Mouse (Mus musculus) limb, embryonic 10.5 days (tissue): ENCODE results near the gene Gm20517. TPM values are rescaled to one million over a fixed set of nuclear protein-coding genes. Genes with fewer than 3 reads are reported as not detected.

Experiments used
- DNase-seq: peaks from one replicate; pipeline ENCODE4 v3.0.0-alpha.2; 2017; ENCODE audit warnings: low spot score
- H3K27ac ChIP-seq: fragments of 300-500 bp; sonication (generic); 2 replicates; pipeline ENCODE4 v1.5.1; 2016; ENCODE audit warnings: mild to moderate bottlenecking
- H3K27me3 ChIP-seq: fragments of 300-500 bp; sonication (generic); 2 replicates; pipeline ENCODE4 v1.6.1; 2016; ENCODE audit warnings: low read depth, mild to moderate bottlenecking; ENCODE audit not compliant: poor library complexity, severe bottlenecking
- H3K36me3 ChIP-seq: fragments of 300-500 bp; sonication (generic); 2 replicates; pipeline ENCODE4 v1.6.1; 2016; ENCODE audit warnings: mild to moderate bottlenecking, moderate library complexity
- H3K4me1 ChIP-seq: fragments of 300-500 bp; sonication (generic); 2 replicates; pipeline ENCODE4 v1.6.1; 2016
- H3K4me3 ChIP-seq: fragments of 300-500 bp; sonication (generic); 2 replicates; pipeline ENCODE4 v1.5.1; 2016; ENCODE audit warnings: mild to moderate bottlenecking, moderate library complexity
- H3K9me3 ChIP-seq: fragments of 300-500 bp; sonication (generic); replicated peaks from 2 replicates; pipeline ENCODE4 v1.6.1; 2016; ENCODE audit warnings: mild to moderate bottlenecking
- WGBS: fragments of 180-500 bp; shearing (Covaris S2); methylation state at CpG from one replicate; pipeline ENCODE4 v1.1.7; 2016; 5-methylcytosine and 5-hydroxymethylcytosine counted together
- polyA plus RNA-seq: library from polyadenylated mRNA; unstranded; fragments of >200 nt; fragmentation: Nextera tagmentation; extraction: Ambion mirVana; gene quantifications from 2 replicates; pipeline ENCODE4 v1.2.1, GENCODE M21; 2016

The Gm20517 gene
- polyA plus RNA-seq, 1 experiment from 2014 or later = 0.81 TPM

DNA sequence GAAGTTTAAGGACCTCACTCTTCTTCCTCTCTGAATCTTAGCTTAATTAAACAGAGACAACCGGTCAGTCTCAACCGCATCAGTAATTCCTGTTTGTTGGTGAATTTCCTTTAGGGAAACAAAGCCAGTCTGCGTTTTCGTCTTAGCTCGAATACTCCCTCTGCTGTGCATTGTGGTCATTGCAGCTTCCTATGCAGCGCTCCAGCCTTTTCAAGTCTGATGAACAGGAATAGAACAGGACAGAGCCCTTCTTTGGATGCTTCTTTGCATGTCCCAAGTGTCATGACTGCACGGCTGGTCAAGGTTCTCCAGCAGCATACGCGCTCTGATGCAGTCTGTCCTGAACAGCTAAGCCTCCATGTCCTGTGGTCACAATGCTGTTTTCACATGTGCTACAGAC lies 65.2 kb downstream of the Gm20517 start:
- Histone ChIP-seq H3K4me1 (peaks cover 26% of the 10 kb centered on the region), H3K4me3 (no peak overlapping the region), H3K27me3 (peaks cover 18% of the 10 kb centered on the region), H3K9me3 (no peaks in the 10 kb centered on the region), H3K36me3 (peaks cover 52% of the 10 kb centered on the region), H3K27ac (no peak overlapping the region)
- WGBS = 24% methylated on average over 9 of the region's 9 CpGs
- peak; percentile 69 for DNase-seq

DNA sequence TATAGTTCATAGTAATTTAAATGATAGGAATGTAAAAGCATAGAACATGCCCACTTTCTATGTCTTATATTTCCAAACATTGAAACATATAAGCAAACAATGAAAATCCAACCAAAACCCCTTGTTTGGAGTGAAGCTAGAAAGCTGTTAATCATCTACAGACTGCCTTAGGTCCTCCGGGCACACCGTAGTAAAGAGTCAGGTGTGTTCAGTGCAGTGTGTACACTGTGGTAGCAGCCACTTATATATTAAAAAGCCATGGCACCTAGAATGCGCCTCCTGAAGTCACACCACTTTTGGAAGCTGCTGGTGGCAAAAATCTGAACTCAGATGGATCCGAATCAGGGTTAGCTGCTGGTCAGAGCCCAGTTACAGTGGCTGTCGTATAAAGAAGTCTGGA lies 66.8 kb downstream of the Gm20517 start:
- 87% methylated on average over 5 of the region's 5 CpGs for WGBS
- no peak for DNase-seq
- H3K36me3 ChIP-seq = peaks cover 68% of the 10 kb centered on the region
- no peaks in the 10 kb centered on the region for H3K9me3 ChIP-seq
- peaks cover 12% of the 10 kb centered on the region for H3K4me1 ChIP-seq
- no peak overlapping the region for H3K27ac ChIP-seq
- H3K4me3 ChIP-seq = no peak overlapping the region
- peaks cover 2% of the 10 kb centered on the region for H3K27me3 ChIP-seq

DNA sequence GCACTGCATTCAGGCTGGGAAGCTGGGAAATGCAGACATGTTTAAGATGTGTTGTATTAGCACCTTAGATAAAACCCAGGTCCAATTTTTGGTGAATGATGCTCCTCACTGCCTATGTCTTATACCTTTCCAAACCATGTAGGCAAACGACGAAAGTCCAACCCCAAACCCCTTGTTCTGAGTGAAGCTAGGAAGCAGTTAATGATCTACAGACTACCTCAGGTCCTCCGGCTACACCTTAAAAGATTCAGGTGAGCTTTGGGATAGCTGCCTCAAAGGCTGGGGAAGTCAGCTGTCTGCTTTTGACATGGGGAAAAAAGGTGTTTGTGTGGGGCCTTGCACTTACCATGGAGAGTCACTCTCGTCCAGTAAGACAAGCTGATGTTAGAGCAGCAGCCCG lies 67.3 kb downstream of the Gm20517 start:
- Histone ChIP-seq H3K27me3 (no peaks in the 10 kb centered on the region), H3K36me3 (peaks cover 73% of the 10 kb centered on the region), H3K4me3 (no peak overlapping the region), H3K4me1 (peaks cover 7% of the 10 kb centered on the region), H3K9me3 (no peaks in the 10 kb centered on the region), H3K27ac (no peak overlapping the region)
- 87% methylated on average over 5 of the region's 5 CpGs for WGBS
- no peak for DNase-seq

DNA sequence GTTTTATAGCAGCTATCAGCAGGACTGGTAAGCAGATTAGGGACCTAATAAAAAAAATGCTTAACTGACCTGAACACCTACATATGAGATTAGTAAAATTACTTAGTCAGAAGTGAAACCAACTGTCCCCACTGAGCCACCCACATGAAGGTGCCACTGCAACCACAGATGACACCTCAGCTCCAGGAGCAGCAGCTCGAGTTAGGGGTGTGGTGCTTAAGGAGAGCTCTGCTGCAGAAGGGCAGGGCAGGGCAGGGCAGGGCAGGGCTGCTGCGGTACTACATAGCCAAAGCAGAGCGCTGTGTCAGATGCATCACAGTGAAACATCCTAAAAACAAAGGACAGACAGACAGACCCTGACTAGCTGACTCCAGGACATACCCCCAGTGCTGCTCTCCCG lies 71.4 kb downstream of the Gm20517 start:
- WGBS = 76% methylated on average over 4 of the region's 4 CpGs
- Histone ChIP-seq H3K4me3 (no peak overlapping the region), H3K4me1 (peaks cover 9% of the 10 kb centered on the region), H3K9me3 (no peaks in the 10 kb centered on the region), H3K27ac (no peak overlapping the region), H3K36me3 (peaks cover 82% of the 10 kb centered on the region), H3K27me3 (no peaks in the 10 kb centered on the region)
- no peak for DNase-seq

DNA sequence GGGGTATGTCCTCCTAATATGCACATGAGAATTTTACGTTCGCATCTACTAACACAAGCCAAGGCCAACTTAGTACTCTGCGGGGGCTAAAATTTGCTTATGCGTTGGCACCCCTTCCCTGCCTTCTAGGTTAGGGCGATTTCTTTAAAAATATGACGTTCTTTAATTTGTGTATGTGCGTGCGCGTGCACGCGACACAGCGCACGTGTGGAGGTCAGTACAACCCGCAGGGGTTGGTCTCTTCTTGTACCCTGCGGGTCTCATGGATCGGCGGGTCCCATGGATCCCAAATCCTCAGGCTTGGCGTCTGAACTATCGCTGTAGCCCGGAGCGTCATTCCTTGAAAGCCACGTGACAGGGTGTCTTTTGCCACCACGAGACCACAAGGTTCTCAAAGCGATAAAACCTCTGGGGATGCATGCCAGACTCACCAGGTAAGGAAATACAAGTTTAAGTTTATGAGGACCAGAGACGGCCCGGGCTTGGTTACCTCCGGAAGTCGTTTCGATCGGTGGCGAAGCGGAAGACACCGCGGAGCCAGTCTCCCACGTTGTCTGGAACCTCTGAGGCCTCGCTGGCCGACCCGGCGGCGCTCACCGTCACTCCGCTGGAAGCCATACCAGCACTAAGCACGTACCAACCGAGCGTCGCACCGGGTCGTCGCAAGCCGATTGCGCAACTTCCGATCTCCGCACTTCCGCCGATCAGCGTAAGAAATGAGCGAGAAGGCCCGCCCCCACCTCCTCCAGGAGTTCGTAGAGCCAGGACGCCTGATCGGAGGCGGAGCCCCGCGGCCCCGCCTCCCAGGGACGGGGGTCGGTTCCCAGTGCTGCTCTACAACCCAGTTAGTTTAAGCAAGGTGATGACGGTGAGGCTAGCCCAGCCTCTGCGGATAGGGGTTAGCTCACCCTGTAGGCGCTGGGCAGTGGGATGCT lies 76.3 kb downstream of the Gm20517 start:
- no peaks in the 10 kb centered on the region for H3K9me3 ChIP-seq
- WGBS = under 1% methylated on average over 70 of the region's 70 CpGs
- peak overlapping the region; percentile 90 for H3K4me3 ChIP-seq
- peaks cover 34% of the 10 kb centered on the region for H3K27me3 ChIP-seq
- peaks cover 41% of the 10 kb centered on the region for H3K36me3 ChIP-seq
- peak overlapping the region; percentile 84 for H3K27ac ChIP-seq
- DNase-seq = peak; percentile 95
- H3K4me1 ChIP-seq = peaks cover 30% of the 10 kb centered on the region

DNA sequence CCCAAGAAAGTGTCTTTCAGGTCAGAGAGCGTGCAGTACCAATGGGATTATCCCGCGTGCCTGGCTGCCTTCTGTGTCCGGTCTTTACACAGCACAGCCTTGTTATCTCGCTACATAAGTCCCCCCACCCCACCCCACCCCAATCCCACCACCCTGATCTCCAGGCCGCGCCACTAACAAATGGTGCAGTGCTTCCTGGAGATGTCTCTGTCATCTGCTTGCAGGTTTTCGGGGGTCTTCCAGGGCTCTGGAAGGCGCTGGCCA lies 76.9 kb downstream of the Gm20517 start, which contains the start of gene Tomm6:
Gene Tomm6, minus strand, starts transcription at position 43 of the 264 bp plus-strand sequence.
- WGBS = 0% methylated on average over 9 of the region's 9 CpGs
- Histone ChIP-seq H3K27ac (peak within 1 kb of the TSS; percentile 84), H3K4me3 (peak within 1 kb of the TSS; percentile 90), H3K27me3 (peaks cover 40% of the 10 kb centered on the region), H3K4me1 (peaks cover 30% of the 10 kb centered on the region), H3K9me3 (no peaks in the 10 kb centered on the region), H3K36me3 (peaks cover 35% of the 10 kb centered on the region)
- DNase-seq = no peak

DNA sequence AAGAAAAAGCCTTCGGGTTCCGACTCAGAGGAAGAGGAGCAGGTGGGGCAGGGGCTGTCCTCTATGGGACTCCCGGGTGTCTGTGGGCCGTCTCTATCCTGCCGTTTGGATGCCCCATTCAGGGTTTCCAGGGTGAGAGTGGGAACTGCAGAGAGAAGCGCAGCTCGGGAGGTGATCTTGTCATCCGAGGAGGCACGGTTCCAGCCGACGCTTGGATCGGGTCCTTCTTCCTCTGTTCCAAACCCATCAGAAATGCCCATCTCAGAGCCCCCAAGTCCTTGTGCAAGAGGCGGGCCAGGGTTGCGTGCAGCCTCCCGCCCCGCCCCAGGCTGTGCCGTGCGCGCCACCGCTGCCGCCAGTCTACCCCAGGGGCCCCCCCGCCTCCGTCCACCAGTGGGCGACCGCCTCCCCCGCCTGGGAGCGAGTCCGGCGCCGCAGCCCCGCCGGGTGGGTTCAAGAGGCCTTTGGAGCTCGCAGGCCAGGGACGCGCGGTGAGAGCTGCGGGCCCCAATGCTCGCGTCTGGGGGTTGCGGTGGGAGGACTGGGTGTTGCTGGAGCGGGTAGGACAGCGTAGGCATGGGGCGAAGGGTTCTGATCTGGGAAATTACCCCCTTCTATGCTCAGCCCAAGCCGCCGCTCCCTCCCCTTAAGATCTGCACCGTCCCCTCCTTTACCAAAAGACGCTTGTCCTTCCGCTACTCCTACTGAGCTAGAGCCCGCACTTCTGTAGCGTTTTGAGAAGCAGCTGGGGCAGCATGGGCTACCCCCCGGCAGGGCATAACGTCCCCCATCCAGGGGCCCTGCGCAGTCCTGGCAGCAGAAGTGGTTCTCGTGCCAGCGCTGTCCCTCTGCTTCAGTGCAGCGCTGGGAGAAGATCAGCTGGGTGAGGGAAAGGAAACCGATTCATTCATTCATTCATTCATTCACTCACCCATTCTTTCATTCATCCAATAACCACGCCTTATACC lies 77.5 kb downstream of the Gm20517 start, which contains the start of gene Frs3:
Gene Frs3, plus strand, starts transcription at position 423 of the 968 bp plus-strand sequence.
- Histone ChIP-seq H3K9me3 (no peaks in the 10 kb centered on the region), H3K27me3 (peaks cover 46% of the 10 kb centered on the region), H3K36me3 (peaks cover 29% of the 10 kb centered on the region), H3K4me1 (peaks cover 35% of the 10 kb centered on the region), H3K27ac (peak within 1 kb of the TSS; percentile 84), H3K4me3 (peak within 1 kb of the TSS; percentile 90)
- DNase-seq = peak; percentile 86
- 2% methylated on average over 54 of the region's 58 CpGs for WGBS

DNA sequence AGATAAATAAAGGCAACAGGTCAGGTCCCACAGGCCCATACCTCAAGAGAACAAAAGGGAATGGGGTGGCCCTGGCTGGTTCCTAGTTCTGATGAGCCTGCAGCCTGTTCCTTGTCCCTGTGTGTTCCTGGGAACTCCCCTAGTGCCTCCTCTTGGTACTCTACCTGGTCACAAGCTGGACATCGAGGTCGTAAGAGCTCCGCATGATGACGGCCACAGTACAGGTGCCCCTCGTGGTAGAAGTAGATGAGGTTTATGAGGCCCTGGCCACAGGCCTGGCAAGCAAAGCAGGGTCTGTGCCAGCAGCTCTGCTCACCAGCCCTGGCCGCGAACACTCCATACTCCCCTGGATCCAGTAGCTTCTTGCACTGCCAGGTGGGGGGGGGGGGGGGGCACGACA lies 78.5 kb downstream of the Gm20517 start:
- H3K36me3 ChIP-seq = peaks cover 19% of the 10 kb centered on the region
- no peak overlapping the region; the same call in 1 of the 2 replicates for H3K4me3 ChIP-seq
- no peak for DNase-seq

DNA sequence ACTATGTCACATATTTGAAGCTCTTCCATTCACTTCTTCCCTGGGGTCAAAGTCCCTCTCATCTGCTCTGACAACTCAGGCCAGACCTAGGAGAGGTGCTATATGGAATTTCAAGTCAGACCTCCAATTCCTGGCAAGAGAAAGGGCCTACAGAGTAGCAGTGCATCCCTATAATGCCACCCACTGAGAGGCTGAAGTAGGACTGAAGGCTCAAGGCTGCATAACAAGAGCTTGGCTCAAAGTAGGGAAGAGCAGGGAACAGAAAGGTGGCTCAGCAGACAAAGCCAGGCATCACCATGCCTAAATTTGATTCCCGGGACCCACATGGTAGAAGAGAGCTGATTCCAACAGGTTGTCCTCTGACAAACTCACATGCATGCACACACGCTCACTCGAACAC lies 80.3 kb downstream of the Gm20517 start:
- 91% methylated on average over 3 of the region's 3 CpGs for WGBS
- Histone ChIP-seq H3K4me1 (peaks cover 49% of the 10 kb centered on the region), H3K27ac (no peak overlapping the region), H3K4me3 (no peak overlapping the region), H3K27me3 (peaks cover 48% of the 10 kb centered on the region), H3K9me3 (no peaks in the 10 kb centered on the region), H3K36me3 (0 out of 2 replicates have a peak, but pooled peaks cover 3% of the 10 kb centered on the region)
- no peak for DNase-seq

More for the DNA sequence above, 78.5 kb downstream of the Gm20517 start:
- WGBS = 75% methylated on average over 8 of the region's 8 CpGs
- peaks cover 48% of the 10 kb centered on the region for H3K27me3 ChIP-seq
- H3K27ac ChIP-seq = no peak overlapping the region
- H3K4me1 ChIP-seq = peaks cover 44% of the 10 kb centered on the region
- no peaks in the 10 kb centered on the region for H3K9me3 ChIP-seq

DNA sequence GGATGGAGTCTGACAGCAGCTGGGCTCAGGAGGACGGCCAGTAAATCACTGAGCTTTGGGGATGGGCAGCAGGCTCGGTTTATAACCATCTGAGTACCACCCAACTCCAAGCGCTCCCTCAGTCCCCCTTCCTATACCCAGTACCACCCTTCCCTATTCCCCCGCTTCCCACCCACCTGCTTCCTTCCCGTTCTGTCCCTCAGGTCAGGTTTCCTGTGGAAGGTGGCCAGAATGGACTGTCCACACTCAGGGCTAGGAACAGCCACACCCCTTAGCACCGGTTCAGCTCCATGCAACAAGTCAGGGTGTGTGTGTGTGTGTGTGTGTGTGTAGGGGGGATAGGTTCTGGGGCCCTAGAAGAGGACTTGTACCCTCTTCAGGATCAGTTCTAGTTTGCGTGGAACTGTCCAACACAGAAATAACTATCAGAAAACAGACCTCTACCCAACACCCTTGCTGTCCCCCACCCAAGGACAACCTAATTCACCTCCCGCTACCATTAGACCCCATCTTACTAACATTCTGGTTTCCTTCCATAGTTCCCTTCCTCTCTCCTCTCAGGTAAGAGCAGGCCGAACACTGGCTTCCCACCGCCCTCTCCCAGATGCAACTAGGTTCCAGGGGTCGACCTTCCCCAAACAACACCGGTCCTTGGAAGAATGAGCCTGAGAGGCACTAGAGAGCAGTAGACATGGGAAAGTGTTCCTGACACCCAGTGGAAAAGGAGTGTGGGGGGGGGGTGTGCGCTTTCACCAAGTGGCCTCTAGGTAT lies 82.5 kb downstream of the Gm20517 start:
- Histone ChIP-seq H3K4me3 (peak overlapping the region; percentile 85), H3K36me3 (peaks cover 5% of the 10 kb centered on the region), H3K4me1 (peaks cover 33% of the 10 kb centered on the region), H3K27me3 (peaks cover 52% of the 10 kb centered on the region), H3K27ac (peak overlapping the region; percentile 90; the same call in 1 of the 2 replicates), H3K9me3 (no peaks in the 10 kb centered on the region)
- DNase-seq = no peak
- 36% methylated on average over 13 of the region's 13 CpGs for WGBS

DNA sequence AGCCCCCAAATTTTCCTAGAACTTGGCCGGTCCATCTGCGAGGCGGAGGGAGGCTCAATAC lies 82.9 kb downstream of the Gm20517 start, which contains the start of gene Gm21981:
Gene Gm21981, minus strand, starts transcription at position 14 of the 61 bp plus-strand sequence.
- no peaks in the 10 kb centered on the region for H3K9me3 ChIP-seq
- WGBS = 2% methylated on average over 3 of the region's 3 CpGs
- peak within 1 kb of the TSS; percentile 90 for H3K27ac ChIP-seq
- peaks cover 29% of the 10 kb centered on the region for H3K4me1 ChIP-seq
- peak within 1 kb of the TSS; percentile 85 for H3K4me3 ChIP-seq
- H3K27me3 ChIP-seq = peaks cover 51% of the 10 kb centered on the region
- H3K36me3 ChIP-seq = peaks cover 10% of the 10 kb centered on the region
- no peak for DNase-seq

DNA sequence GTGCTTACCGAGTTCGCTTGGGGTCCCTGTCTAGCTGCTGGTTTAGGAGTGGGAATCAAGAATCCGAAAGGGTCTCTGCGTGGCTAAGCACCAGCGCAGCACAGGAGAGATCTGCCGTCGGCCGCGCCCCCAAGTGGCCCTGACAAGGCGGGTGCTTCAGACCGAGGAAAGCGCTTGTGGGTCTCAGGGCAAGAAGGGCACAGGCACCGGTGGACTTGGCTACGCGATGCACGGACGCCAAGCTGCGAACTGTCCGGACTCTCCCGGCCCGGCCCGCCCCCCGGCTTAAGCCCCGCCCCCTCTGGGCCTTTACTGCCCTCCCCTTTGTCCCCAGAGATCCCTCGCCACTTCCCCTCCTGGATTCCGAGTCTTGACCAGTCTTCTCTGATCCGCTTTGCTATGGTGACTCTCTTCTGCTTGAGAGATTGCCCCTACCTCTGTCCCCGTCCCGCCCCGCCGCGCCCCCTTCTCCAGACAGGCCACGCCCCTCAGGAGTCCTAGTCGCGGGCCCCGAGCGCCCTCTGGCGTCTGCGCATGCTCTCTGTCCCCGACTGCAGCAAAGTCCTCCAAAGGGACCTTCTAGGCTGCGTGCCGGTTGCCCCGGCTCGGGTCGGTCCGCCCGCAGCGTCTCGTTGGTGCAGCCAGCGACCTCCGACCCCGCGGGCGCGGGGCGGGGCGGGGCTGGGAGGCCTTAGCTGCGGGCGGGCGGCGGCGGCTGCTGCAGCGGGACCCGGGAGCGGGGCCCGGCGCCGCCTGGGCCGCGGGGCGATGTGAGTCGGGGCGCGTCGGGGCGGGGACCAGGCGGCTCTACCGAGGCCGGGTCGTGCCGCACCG lies 83.3 kb downstream of the Gm20517 start, which contains the start of gene Prickle4:
Gene Prickle4, minus strand, starts transcription at position 234 of the 834 bp plus-strand sequence.
- under 1% methylated on average over 81 of the region's 82 CpGs for WGBS
- peaks cover 14% of the 10 kb centered on the region for H3K36me3 ChIP-seq
- H3K9me3 ChIP-seq = no peaks in the 10 kb centered on the region
- DNase-seq = peak; percentile 99
- H3K4me1 ChIP-seq = peaks cover 24% of the 10 kb centered on the region
- H3K27ac ChIP-seq = peak within 1 kb of the TSS; percentile 90
- peak within 1 kb of the TSS; percentile 85 for H3K4me3 ChIP-seq
- peaks cover 47% of the 10 kb centered on the region for H3K27me3 ChIP-seq
